Mouse (Mus musculus): ENCODE measurements around the gene Mfsd12.

GRCm38 (mm10) chr10:81323141-81323775 is 34.0 kb upstream of the Mfsd12 start:
- TF ChIP-seq POLR2A (IDR thresholded peaks at IDR 0.05; ENCODE audit: borderline replicate concordance, control insufficient read depth, low read depth, low read length) = no peak
- no peak for TF ChIP-seq CTCF (IDR thresholded peaks at IDR 0.05; ENCODE audit: control insufficient read depth, insufficient read depth, low read length)

All from bone marrow, adult 2 months (tissue).